ENCODE assay signal across 12 mouse cellular contexts in genomic region chr7:128641571-128641970, GRCm38 (mm10).
"Had no signal": no experiment of that assay in that cellular context is flagged by ENCODE, and none has a peak within 500 bp of the region (broad histone marks: within the 10 kb centered on the region; RNA-seq: fewer than 3 reads in every experiment).

No protein-coding gene starts in this region.

- H3K4me3 ChIP-seq: limb, embryonic 13.5 days; midbrain, embryonic 12.5 days had no signal

- H3K4me2 ChIP-seq: limb, embryonic 13.5 days; midbrain, embryonic 12.5 days had no signal

- H3K27ac ChIP-seq: kidney, postnatal 0 days; limb, embryonic 13.5 days; liver, embryonic 14.5 days; midbrain, embryonic 12.5 days had no signal

- H3K9ac ChIP-seq: limb, embryonic 13.5 days; liver, embryonic 14.5 days; midbrain, embryonic 12.5 days had no signal

- H3K9me3 ChIP-seq: limb, embryonic 13.5 days; midbrain, embryonic 12.5 days had no signal

- ATAC-seq: midbrain, embryonic 16.5 days had no signal

- DNase-seq: kidney, adult 11 months; kidney, adult 9 months; kidney, postnatal 36 days; left cerebral cortex, postnatal 4 days; lung, adult 18-20 months; right cerebral cortex, postnatal 25 days; thymus, postnatal 36 days had no signal

- H3K36me3 ChIP-seq: midbrain, embryonic 12.5 days had no signal

- H3K27me3 ChIP-seq: limb, embryonic 13.5 days; midbrain, embryonic 12.5 days had no signal
